Mouse (Mus musculus): ENCODE results near the gene Tmigd1.

The Tmigd1 gene

GRCm38 (mm10) chr11:76901579-76902361 is at the start of gene Tmigd1:
Gene Tmigd1 (plus strand): TSS chr11:76902159.
- in situ Hi-C loops (cut with MboI): no loop called here

DNA sequence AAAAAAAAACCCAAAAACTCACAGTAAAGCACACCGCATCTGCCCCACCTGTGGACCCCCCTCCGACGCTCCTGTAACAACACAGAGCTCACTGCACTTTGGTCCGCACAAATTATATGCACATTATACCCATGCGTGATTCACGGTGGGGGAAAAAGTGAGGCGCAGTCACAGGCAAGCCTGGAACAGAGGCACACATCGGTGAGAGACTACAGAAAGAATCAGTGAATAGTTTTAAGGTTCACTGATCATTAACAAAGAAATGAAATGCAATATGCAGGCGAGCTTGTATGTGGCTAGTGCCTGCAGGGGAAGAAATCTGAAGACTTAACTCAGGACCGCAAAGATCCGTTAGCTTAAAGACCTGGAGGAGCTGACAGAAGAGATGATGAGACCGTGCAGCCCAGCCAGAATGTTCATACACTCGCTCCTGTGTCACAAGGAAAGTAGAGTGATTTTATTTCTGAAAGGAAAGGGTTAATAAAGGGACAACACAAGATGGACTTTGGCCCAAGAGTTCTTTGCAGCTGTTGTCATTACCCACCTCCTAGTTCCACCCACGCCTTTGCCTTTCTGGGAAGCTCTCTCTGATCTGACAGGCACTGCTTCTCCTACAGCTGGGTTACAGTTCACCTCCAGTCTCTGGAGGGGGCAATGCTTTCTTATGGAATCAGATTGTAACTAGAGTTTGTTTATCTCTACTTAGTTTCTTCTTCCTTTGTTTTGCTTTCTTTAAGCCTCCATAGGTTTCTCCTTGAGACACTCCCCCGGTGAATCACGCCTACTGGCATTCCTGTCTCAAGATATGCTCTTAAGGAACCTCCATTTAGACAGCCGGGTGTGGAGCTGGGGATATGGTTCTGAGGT is 47.3 kb upstream of the Tmigd1 start:
- in situ Hi-C loops (cut with MboI): no loop called here

DNA sequence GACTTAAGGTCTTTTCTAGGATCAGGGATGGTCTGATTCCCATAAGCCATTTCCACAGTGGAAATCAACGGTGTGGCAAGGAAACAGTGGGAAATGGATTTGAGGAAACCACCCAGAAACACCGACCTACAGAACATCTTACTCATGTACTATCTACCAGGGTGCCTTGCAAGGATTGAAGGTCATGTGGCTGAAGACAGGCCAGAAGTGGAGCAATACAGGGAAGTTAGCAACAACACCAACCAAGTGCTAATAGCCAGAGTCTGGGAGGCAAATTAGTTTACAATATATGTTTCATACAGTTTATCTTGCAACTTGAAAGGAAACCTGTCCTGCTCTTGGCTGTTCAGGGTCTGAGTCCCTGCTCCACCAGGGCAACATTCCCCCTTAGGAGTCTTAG is 45.4 kb upstream of the Tmigd1 start:
- in situ Hi-C loops (cut with MboI): no loop called here

GRCm38 (mm10) chr11:76857111-76857510 is 44.8 kb upstream of the Tmigd1 start:
- in situ Hi-C loops (cut with MboI): no loop called here

GRCm38 (mm10) chr11:76858781-76859180 is 43.2 kb upstream of the Tmigd1 start:
- in situ Hi-C loops (cut with MboI): no loop called here

DNA sequence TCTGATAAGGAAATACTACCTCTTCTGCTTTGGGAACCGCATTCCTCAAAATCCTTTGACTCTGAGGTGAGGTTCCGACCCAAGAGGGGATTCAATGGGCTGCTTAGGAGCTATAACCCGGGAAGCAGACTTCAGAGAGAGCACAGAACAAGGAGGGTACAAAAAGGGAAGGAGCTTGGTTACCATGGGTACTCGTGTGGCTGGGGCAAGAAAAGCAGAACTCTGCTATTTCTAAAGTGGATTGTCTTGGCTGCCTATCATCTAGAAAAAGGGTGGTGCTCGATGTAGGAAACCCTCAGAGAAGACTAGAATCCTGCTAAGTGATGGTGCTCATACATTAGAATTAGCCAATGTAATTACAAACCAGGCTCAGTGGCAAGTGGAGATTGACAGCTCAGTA is 42.7 kb upstream of the Tmigd1 start:
- in situ Hi-C loops (cut with MboI): no loop called here

- in situ Hi-C loops (cut with MboI): no loop called here
Measured at GRCm38 (mm10) chr11:76861185-76861584, 40.8 kb upstream of the Tmigd1 start.

- in situ Hi-C loops (cut with MboI): no loop called here
Measured at GRCm38 (mm10) chr11:76872556-76873234, 29.3 kb upstream of the Tmigd1 start.

DNA sequence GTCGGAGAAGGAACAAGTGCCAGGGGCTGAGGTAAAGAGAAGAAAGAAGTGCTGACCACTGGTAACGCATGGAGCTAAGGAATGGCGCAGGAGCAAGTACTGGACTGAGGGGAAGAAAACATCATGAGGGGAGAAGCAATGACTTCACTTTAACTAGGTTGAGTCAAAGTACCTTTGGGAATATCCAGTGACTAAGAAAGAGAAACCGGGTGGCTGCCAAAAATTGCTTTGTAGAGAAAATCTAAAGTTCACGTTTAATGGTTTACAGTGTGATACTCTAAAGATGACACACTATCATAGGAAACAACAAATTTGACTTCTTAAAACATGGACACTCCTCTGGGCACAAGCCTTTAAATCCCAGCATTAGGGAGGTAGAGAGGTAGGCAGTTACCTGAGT is 28.1 kb upstream of the Tmigd1 start:
- in situ Hi-C loops (cut with MboI): no loop called here

GRCm38 (mm10) chr11:76874766-76875165 is 27.2 kb upstream of the Tmigd1 start:
- in situ Hi-C loops (cut with MboI): no loop called here

- in situ Hi-C loops (cut with MboI): no loop called here
Measured at GRCm38 (mm10) chr11:76879816-76880215, 22.1 kb upstream of the Tmigd1 start.

GRCm38 (mm10) chr11:76884451-76884850 is 17.5 kb upstream of the Tmigd1 start:
- in situ Hi-C loops (cut with MboI): no loop called here

DNA sequence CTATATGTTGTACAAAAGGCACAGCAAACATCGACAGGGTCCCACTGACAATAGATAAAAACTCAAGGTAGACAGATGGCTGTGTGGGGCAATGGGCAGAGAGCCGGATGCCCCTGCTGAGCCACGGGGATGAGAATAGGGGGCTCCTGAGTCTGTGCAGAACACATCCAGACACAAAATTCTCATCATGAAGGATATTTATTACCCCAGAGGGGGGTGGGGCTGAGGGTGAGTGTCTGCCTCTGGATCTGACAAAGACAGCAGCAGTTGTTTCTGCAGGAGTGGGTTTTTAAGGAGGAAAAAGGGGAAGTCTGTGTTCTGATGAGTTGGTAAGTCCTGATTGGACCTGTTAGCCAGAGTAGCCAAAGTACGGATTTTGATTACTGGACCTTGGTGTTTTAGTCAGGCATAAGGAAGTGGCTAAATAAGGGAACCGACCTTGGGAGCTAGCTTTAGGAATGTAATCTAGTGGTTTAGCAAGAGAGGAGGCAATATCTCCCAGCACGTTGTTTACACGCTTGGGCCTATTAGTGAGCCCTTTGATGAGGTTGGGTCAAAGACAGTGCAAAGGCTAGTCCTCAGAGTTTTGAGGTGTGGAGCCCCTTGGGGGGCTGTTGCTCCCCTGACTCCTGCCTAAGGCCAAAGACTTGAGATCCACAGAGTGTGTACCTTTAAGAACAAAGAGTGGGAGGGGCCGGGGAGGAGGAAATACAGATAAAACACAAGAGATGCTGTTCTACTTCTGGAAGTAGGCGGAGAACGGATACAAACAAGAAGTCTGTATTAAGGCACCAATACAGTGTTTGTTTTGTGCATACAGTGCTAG is 12.4 kb upstream of the Tmigd1 start:
- in situ Hi-C loops (cut with MboI): no loop called here

- in situ Hi-C loops (cut with MboI): no loop called here
Measured at GRCm38 (mm10) chr11:76891171-76891570, 10.8 kb upstream of the Tmigd1 start.

GRCm38 (mm10) chr11:76891738-76892349 is 10.1 kb upstream of the Tmigd1 start:
- in situ Hi-C loops (cut with MboI): no loop called here

DNA sequence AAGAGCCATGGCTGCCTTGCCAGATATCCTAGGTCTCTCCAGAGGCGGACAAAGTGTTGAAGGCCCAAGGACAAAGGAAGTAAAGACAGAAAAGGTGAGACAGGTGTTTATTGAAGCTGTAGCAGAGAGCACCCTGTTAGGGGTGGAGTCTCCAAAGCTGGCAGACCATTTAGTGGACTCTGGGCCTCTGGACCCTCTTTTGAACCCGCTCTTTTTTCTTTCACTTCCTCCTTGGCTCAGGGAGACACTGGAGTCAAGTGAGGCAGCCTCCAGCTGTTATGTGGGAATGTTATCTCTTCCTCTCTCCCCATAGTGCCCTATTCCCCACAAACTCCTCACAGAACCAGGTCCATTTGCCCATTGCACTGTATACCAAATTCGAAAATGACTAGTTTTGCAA is 9.0 kb upstream of the Tmigd1 start:
- in situ Hi-C loops (cut with MboI): no loop called here

DNA sequence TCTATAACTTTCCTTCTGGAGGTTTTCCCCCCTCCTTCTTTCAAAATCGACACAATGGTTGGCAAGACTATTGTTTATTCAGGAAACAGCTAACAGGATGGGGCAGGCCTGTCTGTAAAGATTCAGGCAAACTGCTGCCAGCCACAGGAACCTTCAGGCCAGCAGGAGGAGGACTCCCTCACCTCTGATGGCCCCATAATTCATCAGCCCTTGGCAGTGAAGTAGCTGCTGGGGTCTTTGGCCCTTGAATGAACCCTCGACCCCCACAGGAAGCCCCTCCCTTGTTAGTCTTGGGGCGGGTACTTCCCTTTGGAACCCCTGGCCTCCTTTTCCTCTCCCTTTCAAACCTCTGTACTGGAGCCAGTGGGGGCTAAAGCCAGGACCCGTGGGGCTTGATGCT is 8.4 kb upstream of the Tmigd1 start:
- in situ Hi-C loops (cut with MboI): no loop called here

- in situ Hi-C loops (cut with MboI): no loop called here
Measured at GRCm38 (mm10) chr11:76894240-76894639, 7.7 kb upstream of the Tmigd1 start.

GRCm38 (mm10) chr11:76896360-76896759 is 5.6 kb upstream of the Tmigd1 start:
- in situ Hi-C loops (cut with MboI): no loop called here

DNA sequence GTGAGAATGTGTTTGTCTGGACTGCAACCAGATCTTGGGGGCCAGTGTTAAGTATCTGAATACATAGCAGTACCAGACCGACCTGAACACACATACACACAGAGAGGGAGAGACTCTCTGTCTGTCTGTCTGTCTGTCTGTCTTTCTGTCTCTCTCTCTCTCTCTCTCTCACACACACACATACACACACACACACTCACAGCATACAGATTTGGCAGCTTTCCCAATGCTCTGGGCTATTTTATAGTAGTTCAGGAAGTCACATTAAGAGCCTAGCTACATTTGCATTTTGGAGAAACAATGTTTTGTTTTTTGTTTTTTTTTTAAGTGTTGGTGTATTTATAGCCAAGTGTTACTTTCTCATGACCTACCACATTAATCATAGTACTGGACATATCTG is 4.8 kb upstream of the Tmigd1 start:
- in situ Hi-C loops (cut with MboI): no loop called here

DNA sequence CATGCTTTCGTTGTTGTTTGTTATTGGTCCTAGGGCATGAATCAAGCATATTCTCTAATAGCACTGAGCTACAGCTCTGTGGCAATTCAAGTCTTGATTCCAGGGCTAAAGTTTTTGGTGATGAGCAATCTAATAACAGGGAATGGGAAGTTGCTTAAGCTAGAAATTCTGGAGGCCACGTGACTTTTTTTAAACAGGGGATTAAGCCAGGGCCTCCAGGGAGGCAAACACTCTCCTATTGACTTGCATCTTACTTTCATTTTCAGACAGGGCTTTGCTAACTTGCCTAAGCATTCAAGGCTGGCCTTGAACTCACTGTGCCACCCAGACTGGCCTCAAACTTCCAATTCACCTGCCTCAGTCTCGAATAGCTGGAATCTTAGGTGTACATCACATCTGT is 4.1 kb upstream of the Tmigd1 start:
- in situ Hi-C loops (cut with MboI): no loop called here
